Mouse (Mus musculus) hindbrain, embryonic 10.5 days (tissue): ENCODE data around the gene Tcf7. TPM values are rescaled to one million over a fixed set of nuclear protein-coding genes. Genes with fewer than 3 reads are reported as not detected.

Experiments used
- DNase-seq: peaks from one replicate; pipeline ENCODE4 v3.0.0-alpha.2; 2017; ENCODE audit warnings: low spot score
- H3K27ac ChIP-seq: fragments of 300-500 bp; sonication (generic); 2 replicates; pipeline ENCODE4 v1.5.1; 2016; ENCODE audit warnings: mild to moderate bottlenecking, moderate library complexity
- H3K27me3 ChIP-seq: fragments of 300-500 bp; sonication (generic); 2 replicates; pipeline ENCODE4 v1.6.1; 2016; ENCODE audit warnings: mild to moderate bottlenecking; ENCODE audit not compliant: poor library complexity, insufficient read depth, severe bottlenecking
- H3K36me3 ChIP-seq: fragments of 300-500 bp; sonication (generic); 2 replicates; pipeline ENCODE4 v1.6.1; 2016; ENCODE audit warnings: mild to moderate bottlenecking, moderate library complexity
- H3K4me1 ChIP-seq: fragments of 300-500 bp; sonication (generic); replicated peaks from 2 replicates; pipeline ENCODE4 v1.6.1; 2016; ENCODE audit warnings: mild to moderate bottlenecking
- H3K4me3 ChIP-seq: fragments of 300-500 bp; sonication (generic); 2 replicates; pipeline ENCODE4 v1.5.1; 2016; ENCODE audit warnings: mild to moderate bottlenecking, moderate library complexity
- H3K9me3 ChIP-seq: fragments of 300-500 bp; sonication (generic); 2 replicates; pipeline ENCODE4 v1.6.1; 2016; ENCODE audit warnings: mild to moderate bottlenecking, moderate library complexity
- WGBS: fragments of 180-500 bp; shearing (Covaris S2); methylation state at CpG from one replicate; pipeline ENCODE4 v1.1.7; 2016; 5-methylcytosine and 5-hydroxymethylcytosine counted together
- polyA plus RNA-seq: library from polyadenylated mRNA; unstranded; fragments of >200 nt; fragmentation: Nextera tagmentation; extraction: Ambion mirVana; gene quantifications from 2 replicates; pipeline ENCODE4 v1.2.1, GENCODE M21; 2016

The Tcf7 gene
- polyA plus RNA-seq, 1 experiment from 2014 or later: 9.3 TPM

DNA sequence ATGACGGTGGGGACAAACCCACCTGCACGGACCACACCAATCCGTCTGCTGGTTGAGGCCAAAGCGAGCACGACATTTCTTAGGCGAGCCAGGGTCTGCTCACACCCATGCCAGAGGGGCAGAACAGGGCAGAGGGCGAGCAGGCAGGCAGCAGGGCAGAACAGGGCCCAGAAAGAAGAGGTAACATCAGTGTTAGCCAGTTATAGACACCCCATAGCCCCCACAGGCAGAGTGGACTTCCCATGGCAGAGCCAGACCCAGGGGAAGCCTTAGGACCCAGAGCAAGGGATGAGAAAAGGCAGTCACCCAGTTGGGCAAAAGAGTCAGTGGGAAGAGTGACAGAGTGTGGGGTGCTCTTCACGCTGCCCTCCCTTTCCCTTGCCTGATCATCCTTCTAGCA, 27.7 kb downstream of the Tcf7 start:
- DNase-seq: no peak
- no peaks in the 10 kb centered on the region for H3K27me3 ChIP-seq
- H3K9me3 ChIP-seq: no peaks in the 10 kb centered on the region
- no peak overlapping the region for H3K27ac ChIP-seq
- 0 out of 2 replicates have a peak, but pooled peaks cover under 1% of the 10 kb centered on the region for H3K4me1 ChIP-seq
- H3K36me3 ChIP-seq: peaks cover 61% of the 10 kb centered on the region
- WGBS: 89% methylated on average over 8 of the region's 8 CpGs
- no peak overlapping the region for H3K4me3 ChIP-seq

DNA sequence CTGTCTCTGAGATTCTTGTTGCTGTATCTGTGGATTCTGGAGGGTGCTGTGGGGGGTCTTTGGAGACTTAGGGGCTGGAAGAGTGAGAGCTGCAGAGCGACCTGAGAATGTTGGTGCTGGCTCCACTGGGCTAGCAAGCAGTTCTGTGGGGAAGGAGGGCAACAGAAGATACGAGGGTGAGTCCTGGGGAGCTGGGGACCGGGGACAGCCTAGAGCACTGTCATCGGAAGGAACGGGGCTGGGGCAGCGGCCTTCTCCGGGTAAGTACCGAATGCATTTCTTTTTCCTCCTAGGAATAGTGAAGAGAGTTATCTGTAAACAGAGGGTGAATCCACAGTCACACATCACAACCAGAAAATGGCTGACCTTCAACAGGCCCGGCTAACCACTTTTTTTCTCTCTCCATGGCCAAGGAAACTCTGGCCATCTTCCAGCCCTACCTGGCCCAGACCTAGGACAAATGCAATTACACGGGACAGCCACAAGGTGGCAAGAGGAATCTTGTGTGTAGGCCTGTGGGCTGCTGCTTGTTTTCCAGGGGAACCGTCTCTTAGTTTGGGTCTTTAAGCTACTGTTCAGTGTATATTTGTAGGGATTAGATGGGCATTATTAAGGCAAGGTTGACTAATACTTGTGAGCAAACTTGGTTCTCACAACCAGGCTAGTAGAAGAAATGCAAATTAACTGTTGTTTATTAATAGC, 29.0 kb downstream of the Tcf7 start:
- no peaks in the 10 kb centered on the region for H3K4me1 ChIP-seq
- peaks cover 61% of the 10 kb centered on the region for H3K36me3 ChIP-seq
- peak; percentile 54 for DNase-seq
- H3K4me3 ChIP-seq: no peak overlapping the region
- H3K9me3 ChIP-seq: no peaks in the 10 kb centered on the region
- H3K27ac ChIP-seq: no peak overlapping the region
- no peaks in the 10 kb centered on the region for H3K27me3 ChIP-seq
- WGBS: 70% methylated on average over 11 of the region's 11 CpGs

DNA sequence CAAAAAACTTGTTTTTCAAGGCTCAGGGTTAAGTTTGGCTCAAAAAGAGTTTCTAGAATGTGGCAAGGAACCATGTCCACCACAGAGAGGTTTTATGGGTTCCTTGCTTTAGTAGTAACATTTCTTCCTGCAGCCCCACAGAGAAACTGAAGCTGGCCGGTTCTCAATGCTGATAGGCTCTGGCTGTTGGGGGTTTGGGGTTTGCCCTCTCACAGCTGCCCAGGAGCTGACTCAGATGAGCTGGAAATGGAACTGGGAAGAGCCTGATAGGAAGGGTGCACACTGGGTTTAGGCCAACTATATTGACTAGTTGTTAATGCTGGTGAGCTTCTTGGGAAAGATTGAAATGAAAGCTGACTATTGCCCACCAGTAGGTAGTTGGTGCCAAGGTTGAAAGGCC, 30.1 kb downstream of the Tcf7 start:
- WGBS: 87% methylated on average over 1 of the region's 1 CpGs
- Histone ChIP-seq H3K27ac (no peak overlapping the region), H3K27me3 (no peaks in the 10 kb centered on the region), H3K4me1 (no peaks in the 10 kb centered on the region), H3K4me3 (no peak overlapping the region), H3K36me3 (peaks cover 67% of the 10 kb centered on the region), H3K9me3 (no peaks in the 10 kb centered on the region)
- no peak for DNase-seq

DNA sequence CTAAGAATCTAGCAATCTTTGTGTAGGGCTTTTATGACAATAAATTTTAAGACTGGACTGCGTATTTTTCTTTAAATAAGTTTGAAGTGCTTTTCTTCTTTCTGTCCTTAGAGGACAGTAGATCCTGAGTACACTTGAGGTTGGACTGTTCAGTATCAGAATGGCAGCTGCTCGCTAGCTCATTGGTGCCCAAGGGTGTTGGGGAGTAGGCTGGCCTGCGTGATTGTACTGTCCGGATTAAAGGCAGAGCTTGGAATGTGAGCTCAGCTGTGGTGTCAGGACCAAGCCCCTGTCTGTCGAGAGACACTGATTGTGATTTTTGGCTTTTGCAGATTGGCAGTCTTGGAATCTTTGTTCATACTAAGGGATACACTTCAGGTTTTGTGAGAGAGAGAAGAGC, 31.0 kb downstream of the Tcf7 start:
- peaks cover 67% of the 10 kb centered on the region for H3K36me3 ChIP-seq
- H3K4me1 ChIP-seq: no peaks in the 10 kb centered on the region
- no peak overlapping the region for H3K27ac ChIP-seq
- no peak for DNase-seq
- H3K27me3 ChIP-seq: no peaks in the 10 kb centered on the region
- H3K9me3 ChIP-seq: no peaks in the 10 kb centered on the region
- 84% methylated on average over 5 of the region's 5 CpGs for WGBS
- H3K4me3 ChIP-seq: no peak overlapping the region

DNA sequence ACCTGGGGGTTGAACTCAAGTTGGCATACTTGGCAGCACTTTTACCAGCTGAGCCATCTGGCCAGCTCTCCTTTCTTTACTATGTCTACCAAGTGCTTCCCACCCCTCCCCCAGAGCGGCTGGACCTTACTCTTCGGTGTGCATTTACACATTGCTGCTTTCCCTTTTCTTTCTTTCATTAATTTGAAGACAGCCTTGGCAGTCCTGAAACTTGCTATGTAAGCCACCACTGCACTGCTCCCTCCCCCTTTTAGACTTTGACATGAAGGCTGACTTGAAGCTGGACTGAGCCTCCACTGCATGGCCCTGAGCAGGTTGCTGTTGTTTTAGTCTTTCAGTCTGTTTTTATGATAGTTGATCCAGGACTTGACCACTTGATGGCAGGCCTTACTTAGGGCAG, 33.4 kb downstream of the Tcf7 start:
- Histone ChIP-seq H3K27me3 (no peaks in the 10 kb centered on the region), H3K36me3 (peaks cover 68% of the 10 kb centered on the region), H3K9me3 (no peaks in the 10 kb centered on the region), H3K27ac (no peak overlapping the region), H3K4me1 (no peaks in the 10 kb centered on the region), H3K4me3 (no peak overlapping the region)
- 92% methylated on average over 2 of the region's 2 CpGs for WGBS
- no peak for DNase-seq

DNA sequence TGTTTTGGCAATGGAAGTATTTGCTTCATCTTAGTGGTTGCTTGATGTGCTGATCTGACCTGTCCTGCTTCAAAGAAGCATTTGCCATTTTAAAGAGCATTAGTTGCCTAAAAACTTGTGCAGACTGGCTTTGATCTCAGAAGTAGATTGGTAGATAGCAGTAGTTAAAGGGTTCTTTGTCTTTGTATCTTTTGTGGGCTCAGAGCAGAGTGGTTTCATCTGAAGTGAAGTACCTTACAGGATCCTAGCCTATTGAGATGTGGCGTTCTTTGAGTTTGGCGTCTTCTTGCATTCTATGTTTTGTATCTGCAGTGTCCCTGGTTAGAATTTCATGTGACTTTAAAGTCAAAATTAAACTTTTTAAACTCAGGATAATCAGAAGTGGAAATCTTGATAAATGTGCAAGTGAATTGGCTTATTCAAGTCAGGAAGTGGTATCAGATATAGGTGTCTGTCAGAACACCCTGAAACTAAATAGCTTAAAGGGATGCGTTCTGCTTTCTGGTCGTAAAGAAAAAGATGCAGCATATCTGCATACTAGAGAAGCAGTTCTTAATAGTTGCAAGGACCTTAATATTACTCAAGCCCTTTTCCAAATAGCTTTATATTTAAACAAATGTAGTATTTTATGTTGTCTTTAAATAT, 41.8 kb downstream of the Tcf7 start:
- peaks cover 95% of the 10 kb centered on the region for H3K36me3 ChIP-seq
- H3K27ac ChIP-seq: no peak overlapping the region
- H3K4me1 ChIP-seq: no peaks in the 10 kb centered on the region
- no peak for DNase-seq
- H3K27me3 ChIP-seq: no peaks in the 10 kb centered on the region
- WGBS: 93% methylated on average over 4 of the region's 4 CpGs
- H3K4me3 ChIP-seq: no peak overlapping the region
- no peaks in the 10 kb centered on the region for H3K9me3 ChIP-seq

DNA sequence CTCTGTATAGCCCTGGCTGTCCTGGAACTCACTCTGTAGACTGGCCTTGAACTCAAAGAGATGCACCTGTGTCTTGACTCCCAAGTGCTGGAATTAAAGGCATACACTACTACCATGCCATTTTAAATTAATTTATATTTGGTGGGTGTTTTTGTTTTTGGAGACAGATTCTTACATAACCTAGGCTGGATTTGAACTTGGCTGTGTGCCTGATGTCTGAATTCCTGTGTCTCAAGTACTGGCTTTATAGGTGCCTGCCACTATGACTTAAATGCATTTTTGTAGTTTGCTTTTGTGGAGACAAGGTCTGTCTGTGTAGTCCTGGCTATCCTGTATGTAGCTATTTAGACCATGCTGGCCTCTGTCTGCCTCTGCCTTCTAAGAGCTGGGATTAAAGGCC, 48.3 kb downstream of the Tcf7 start:
- H3K9me3 ChIP-seq: no peaks in the 10 kb centered on the region
- H3K27me3 ChIP-seq: no peaks in the 10 kb centered on the region
- DNase-seq: no peak
- no peak overlapping the region for H3K4me3 ChIP-seq
- H3K27ac ChIP-seq: no peak overlapping the region
- peaks cover 42% of the 10 kb centered on the region for H3K36me3 ChIP-seq
- H3K4me1 ChIP-seq: peaks cover 34% of the 10 kb centered on the region

DNA sequence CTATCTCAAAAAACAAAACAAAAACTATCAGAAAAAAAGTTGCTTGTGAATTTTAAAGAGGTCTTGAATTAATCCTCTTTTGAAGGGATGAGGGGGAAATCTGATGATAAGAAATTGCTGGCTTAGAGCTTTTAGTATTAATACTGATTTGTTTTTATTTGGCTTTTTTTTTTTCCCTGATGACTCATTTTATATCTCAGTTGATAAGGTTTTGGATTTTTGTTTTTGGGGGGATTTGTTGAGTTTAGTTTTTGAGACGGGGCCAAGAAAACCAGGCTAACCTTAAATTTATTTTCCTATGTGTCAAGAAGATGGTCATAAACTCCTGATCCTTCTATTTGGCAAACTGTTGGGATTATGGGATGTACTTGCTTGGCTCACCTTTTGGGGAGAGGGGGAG, 48.9 kb downstream of the Tcf7 start:
- Histone ChIP-seq H3K4me3 (peak overlapping the region; percentile 71), H3K27ac (no peak overlapping the region), H3K27me3 (no peaks in the 10 kb centered on the region), H3K9me3 (no peaks in the 10 kb centered on the region), H3K4me1 (peaks cover 34% of the 10 kb centered on the region), H3K36me3 (peaks cover 36% of the 10 kb centered on the region)
- WGBS: 95% methylated on average over 1 of the region's 1 CpGs
- DNase-seq: no peak

DNA sequence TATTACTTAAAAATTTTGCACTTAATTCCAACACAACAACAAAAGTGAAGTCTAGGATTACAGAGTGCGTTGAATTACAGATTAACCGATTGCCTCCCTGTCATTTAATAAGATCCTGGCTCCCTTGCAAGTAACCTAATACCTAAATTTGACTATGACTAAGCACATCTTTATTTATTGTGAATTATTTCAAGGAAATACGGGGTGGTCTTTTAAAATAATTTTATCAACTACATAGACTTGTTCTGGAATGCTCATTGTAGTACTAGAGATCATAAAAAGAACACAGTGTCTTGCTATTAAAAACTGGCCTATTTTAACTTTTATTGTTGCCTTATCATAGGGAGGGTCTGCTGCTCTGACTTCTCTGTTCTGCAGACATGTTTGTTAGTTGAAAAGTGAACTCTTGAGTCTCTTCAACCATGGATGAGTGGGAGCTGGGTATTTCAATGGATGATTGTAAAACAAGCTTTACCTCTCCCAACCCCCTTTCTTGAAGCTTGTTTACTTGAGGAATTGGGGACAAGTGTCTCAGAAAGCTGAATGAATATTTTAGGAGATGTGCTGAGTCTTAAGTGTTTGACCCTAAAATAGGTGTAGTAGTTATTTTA, 49.7 kb downstream of the Tcf7 start:
- WGBS: 43% methylated on average over 3 of the region's 3 CpGs
- no peaks in the 10 kb centered on the region for H3K27me3 ChIP-seq
- H3K9me3 ChIP-seq: no peaks in the 10 kb centered on the region
- H3K4me3 ChIP-seq: peak overlapping the region; percentile 71
- no peak for DNase-seq
- H3K4me1 ChIP-seq: peaks cover 34% of the 10 kb centered on the region
- H3K36me3 ChIP-seq: peaks cover 28% of the 10 kb centered on the region
- H3K27ac ChIP-seq: no peak overlapping the region

DNA sequence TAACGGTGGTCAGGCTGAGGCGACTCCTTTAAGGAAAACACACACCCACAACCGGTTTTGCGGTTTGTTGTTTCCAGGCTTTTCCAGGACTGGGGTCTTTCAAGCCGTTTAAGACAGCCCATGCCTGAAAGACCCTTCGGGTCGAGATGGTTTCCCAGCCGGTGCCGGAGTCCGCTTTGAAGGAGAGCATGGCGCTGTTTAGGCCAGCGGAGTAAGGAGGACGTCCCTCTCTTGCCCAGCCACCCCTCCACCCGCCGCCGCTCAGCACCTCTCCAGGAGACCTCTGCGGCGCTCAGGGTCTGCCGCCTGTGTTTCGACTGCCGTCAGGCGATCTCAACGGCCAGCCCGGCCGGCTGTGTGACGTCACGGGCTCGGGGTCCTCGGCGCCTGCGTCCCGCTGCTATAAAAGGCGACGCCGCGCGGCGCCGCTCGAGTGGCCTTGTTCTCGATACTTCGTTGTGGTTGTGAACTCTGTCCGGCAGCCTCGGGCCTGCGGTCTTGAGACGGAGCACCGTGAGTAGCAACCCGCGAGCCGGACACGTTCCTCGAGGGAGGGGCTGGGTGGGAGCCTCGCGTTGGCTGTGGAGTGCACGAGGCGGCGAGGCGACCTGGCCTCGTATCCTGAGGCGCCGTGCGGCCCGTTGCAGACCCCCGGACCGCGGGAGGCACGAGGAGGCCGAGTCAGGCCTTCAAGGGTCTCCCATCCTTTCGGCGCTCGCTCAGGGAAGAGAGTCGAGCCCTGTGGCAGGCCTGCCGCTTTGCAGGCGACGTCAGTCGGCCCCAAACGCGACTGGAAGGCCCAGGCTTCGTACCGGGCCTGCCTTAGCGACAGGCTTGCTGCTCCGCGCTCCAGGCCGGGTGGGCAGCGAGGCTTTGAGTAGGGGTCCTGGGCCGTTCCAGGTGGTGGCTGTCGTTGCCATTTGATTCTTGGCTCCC, 50.9 kb downstream of the Tcf7 start, which contains the start of gene Skp1a:
Skp1a (plus strand) TSS at position 390 of the 936 bp plus-strand sequence.
- Histone ChIP-seq H3K36me3 (peaks cover 16% of the 10 kb centered on the region), H3K27ac (peak within 1 kb of the TSS; percentile 100), H3K4me1 (peaks cover 34% of the 10 kb centered on the region), H3K4me3 (peak within 1 kb of the TSS; percentile 71), H3K27me3 (no peaks in the 10 kb centered on the region), H3K9me3 (no peaks in the 10 kb centered on the region)
- under 1% methylated on average over 87 of the region's 87 CpGs for WGBS
- DNase-seq: peak; percentile 93

DNA sequence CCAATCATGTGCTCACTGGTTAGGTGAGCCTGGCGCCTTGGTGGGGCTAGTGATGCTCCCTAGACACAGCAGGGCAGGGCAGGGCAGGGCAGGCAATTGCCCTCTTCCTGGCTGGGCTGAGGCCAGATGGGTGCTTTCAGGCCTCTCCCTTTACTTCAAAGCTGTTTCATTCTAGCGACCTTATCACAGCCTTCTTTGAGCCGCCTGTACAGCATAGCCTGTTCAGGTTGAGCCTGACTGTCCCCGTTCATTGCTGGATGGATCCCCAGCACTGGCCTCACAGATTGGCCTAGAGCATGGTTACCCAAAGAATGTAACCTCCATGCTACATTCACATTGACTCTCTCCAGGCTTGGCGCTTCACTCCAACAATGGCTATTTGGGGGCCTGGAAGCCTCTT, 52.1 kb downstream of the Tcf7 start:
- no peak for DNase-seq
- peak overlapping the region; percentile 71 for H3K4me3 ChIP-seq

DNA sequence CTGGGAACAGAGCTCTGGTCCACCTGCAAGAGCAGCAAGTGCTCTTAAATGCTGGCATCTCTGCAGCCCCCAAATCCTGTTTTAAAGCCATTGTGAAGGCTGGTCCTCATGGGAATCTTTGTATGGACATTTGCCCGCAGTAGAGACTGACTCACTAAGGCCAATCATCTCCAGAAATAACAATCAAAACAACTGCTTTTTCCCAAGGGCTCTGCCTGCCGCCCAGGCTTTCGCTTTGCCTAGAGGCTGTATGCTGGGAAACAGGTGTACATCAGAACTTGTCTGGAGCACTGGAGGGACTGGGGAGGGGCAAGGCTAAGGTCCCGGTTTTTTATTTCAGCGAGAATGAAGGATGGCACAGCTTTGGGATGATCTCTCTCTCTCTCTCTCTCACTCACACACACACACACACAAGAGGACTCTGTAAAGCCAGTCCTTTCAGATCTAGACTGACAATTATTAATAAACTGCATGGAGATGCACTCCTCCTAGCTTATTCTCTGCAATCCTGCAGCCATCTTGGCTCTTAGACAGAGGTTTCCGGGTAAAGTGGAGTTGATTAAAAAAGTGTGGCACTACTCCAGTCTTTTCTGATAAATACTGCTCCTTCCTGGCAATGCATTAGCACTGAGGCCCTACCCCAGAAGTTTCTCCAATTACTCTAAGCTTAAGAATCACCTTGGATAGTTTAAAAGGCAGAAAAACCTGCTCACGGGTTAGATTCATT, 53.9 kb downstream of the Tcf7 start:
- whole genome bisulfite sequencing: 82% methylated on average over 7 of the region's 7 CpGs
- peaks cover 28% of the 10 kb centered on the region for H3K4me1 ChIP-seq
- no peaks in the 10 kb centered on the region for H3K9me3 ChIP-seq
- H3K36me3 ChIP-seq: no peaks in the 10 kb centered on the region
- DNase-seq: no peak
- H3K27me3 ChIP-seq: peaks cover 10% of the 10 kb centered on the region
- no peak overlapping the region for H3K27ac ChIP-seq
- H3K4me3 ChIP-seq: no peak overlapping the region

More for the DNA sequence above, 52.1 kb downstream of the Tcf7 start:
- Histone ChIP-seq H3K36me3 (peaks cover 4% of the 10 kb centered on the region), H3K4me1 (peaks cover 34% of the 10 kb centered on the region), H3K27me3 (no peaks in the 10 kb centered on the region), H3K27ac (peak overlapping the region; percentile 100), H3K9me3 (no peaks in the 10 kb centered on the region)
- WGBS: 65% methylated on average over 5 of the region's 5 CpGs
